Mouse (Mus musculus): ENCODE results near the gene Abca7.
"Not testable (repeated sequence)": the region's sequence is repeated elsewhere in the genome, so short reads cannot be mapped to it uniquely, and the experiment has no call there.

- not testable (repeated sequence) for TF ChIP-seq CTCF (IDR thresholded peaks at IDR 0.05; ENCODE audit: low read depth, low read length); GATA1 (IDR thresholded peaks at IDR 0.05; ENCODE audit: borderline replicate concordance, low read length); POLR2AphosphoS5 (IDR thresholded peaks at IDR 0.05; ENCODE audit: insufficient replicate concordance, low read depth, low read length); GATA2 (IDR thresholded peaks at IDR 0.05; ENCODE audit: borderline replicate concordance, low read depth, low read length); TAL1 (conservative IDR thresholded peaks at IDR 0.05; ENCODE audit: low read depth, low read length)
Observed at GRCm38 (mm10) chr10:80045364-80045763, 49.1 kb downstream of the Abca7 start.

Measured in G1E (cell line).